ENCODE assay signal across 26 mouse cellular contexts in the genomic region with DNA sequence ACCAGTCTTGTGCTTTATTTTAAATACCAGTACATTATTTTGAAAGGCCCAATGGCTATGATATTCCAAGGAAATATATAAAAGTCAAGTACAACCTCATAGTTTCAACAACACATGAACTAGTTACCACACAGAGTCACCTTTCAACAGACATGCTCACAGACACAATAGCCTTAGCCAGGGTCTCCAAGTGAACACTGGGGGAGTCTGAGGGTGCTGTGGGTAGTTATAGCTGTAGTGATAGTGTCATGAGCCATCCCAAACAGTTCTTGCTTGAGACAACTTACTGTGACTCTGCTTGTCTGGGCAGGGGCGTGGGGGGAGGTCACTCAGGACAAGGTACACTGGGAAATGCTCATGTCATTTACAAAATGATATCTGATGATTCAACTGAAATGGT.
"Had no signal": no experiment of that assay in that cellular context is flagged by ENCODE, and none has a peak within 500 bp of the region (broad histone marks: within the 10 kb centered on the region; RNA-seq: fewer than 3 reads in every experiment).

No protein-coding gene starts in this region.

- DNase-seq: cerebellum, adult 2 months; cerebellum, adult 8-10 months; cerebellum, adult 9-10 months; cerebellum, adult 9-11 months; cerebellum, postnatal 10 days; cerebellum, postnatal 14 days; cerebellum, postnatal 25 days; cerebellum, postnatal 36 days; embryo, embryonic 11 days; forebrain, postnatal 0 days; gastrocnemius, adult 2 months; gastrocnemius, postnatal 10 days; gastrocnemius, postnatal 14 days; gastrocnemius, postnatal 25 days; gastrocnemius, postnatal 36 days; heart, adult 18-20 months; heart, adult 2 months had no signal

- H3K36me3 ChIP-seq: embryonic facial prominence, embryonic 10.5 days; embryonic facial prominence, embryonic 12.5 days; embryonic facial prominence, embryonic 13.5 days; embryonic facial prominence, embryonic 15.5 days; forebrain, embryonic 10.5 days; forebrain, embryonic 12.5 days; forebrain, embryonic 15.5 days had no signal

- H3K9ac ChIP-seq: embryonic facial prominence, embryonic 12.5 days; embryonic facial prominence, embryonic 13.5 days; embryonic facial prominence, embryonic 15.5 days; forebrain, embryonic 12.5 days; forebrain, embryonic 13.5 days; forebrain, embryonic 15.5 days; forebrain, postnatal 0 days had no signal

- H3K27me3 ChIP-seq: embryonic facial prominence, embryonic 12.5 days; embryonic facial prominence, embryonic 13.5 days; embryonic facial prominence, embryonic 15.5 days; forebrain, embryonic 13.5 days; forebrain, embryonic 15.5 days had no signal

- H3K9me3 ChIP-seq: embryonic facial prominence, embryonic 10.5 days; embryonic facial prominence, embryonic 12.5 days; embryonic facial prominence, embryonic 13.5 days; embryonic facial prominence, embryonic 15.5 days; forebrain, embryonic 10.5 days; forebrain, embryonic 12.5 days; forebrain, embryonic 15.5 days had no signal

- H3K4me3 ChIP-seq: embryonic facial prominence, embryonic 10.5 days; embryonic facial prominence, embryonic 12.5 days; embryonic facial prominence, embryonic 13.5 days; embryonic facial prominence, embryonic 15.5 days; erythroblast, embryonic 14.5 days; forebrain, embryonic 10.5 days; forebrain, embryonic 12.5 days; forebrain, embryonic 13.5 days; forebrain, embryonic 15.5 days; gastrocnemius, adult 2 months; heart, adult 2 months had no signal

- H3K4me1 ChIP-seq: embryonic facial prominence, embryonic 10.5 days; embryonic facial prominence, embryonic 12.5 days had no signal

- H3K4me2 ChIP-seq: embryonic facial prominence, embryonic 12.5 days; embryonic facial prominence, embryonic 13.5 days; embryonic facial prominence, embryonic 15.5 days; forebrain, embryonic 12.5 days; forebrain, embryonic 13.5 days; forebrain, embryonic 15.5 days had no signal

- H3K27ac ChIP-seq: embryonic facial prominence, embryonic 10.5 days; embryonic facial prominence, embryonic 12.5 days; embryonic facial prominence, embryonic 13.5 days; embryonic facial prominence, embryonic 15.5 days; forebrain, embryonic 10.5 days; forebrain, embryonic 13.5 days; forebrain, embryonic 15.5 days; gastrocnemius, adult 2 months; heart, adult 2 months had no signal
